Mouse (Mus musculus) embryonic stem cell, embryonic (primary cell): ENCODE measurements around the gene Pla2g16.

Source experiments
- CTCF ChIA-PET, 4 experiments: fragments of 300-600 bp in 2 of 4; fragments of 350-600 bp in 2 of 4; sonication (Branson Sonifier 250); formaldehyde crosslinking; loops; one replicate each; lab custom pipeline; 2022; ENCODE audit warnings: inconsistent platforms in 2 of 4; lab: Charles Lee
- POLR2A ChIA-PET, 4 experiments: fragments of 300-600 bp in 2 of 4; fragments of 350-600 bp in 2 of 4; sonication (Branson Sonifier 250); formaldehyde crosslinking; loops; one replicate each; lab custom pipeline; 2022; ENCODE audit warnings: antibody characterized with exemption in 4 of 4, inconsistent platforms in 1 of 4; lab: Charles Lee

Pla2g16 gene

GRCm38 (mm10) chr19:7617085-7617484 lies 59.8 kb downstream of the Pla2g16 start:
- POLR2A ChIA-PET: interaction anchor here in 3 of 4 experiments (0.7 to 3.9 kb wide), 7 partner anchors 9 to 85 kb away, joined by 3 to 29 read pairs (median 6); partner anchors contain the start of genes Lgals12 (in 3 of the 3) and Pla2g16 (in 1 of the 3)
- CTCF ChIA-PET: interaction anchor here (0.8 to 3.0 kb wide), 30 partner anchors 8 to 1065 kb away, joined by 3 to 26 read pairs (median 6); partner anchors contain the start of genes Lgals12 (in 2 of the 4) and Pla2g16 (in 2 of the 4)

DNA sequence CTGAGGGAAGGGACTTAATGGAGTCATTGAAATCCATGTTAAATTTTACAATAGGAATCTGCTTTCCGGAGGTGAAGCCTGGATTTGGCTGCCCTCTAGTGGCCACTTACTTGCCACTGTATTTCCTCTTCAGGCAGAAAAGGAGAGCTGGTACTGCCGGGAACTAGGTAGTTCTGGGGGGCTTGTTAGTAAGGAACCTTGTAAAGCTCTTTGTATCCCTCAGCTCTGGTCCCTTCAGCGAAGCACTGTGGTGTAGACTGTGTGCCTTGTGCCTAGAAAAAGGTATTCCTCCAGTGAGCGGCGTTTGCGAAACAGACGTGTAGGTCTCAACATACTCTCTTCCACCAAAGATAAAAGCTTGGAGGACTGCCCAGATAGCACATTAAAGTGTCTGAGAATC lies 60.4 kb downstream of the Pla2g16 start:
- ChIA-PET CTCF (interaction anchor here (0.5 to 3.0 kb wide), 90 partner anchors 8 to 1087 kb away, joined by 3 to 26 read pairs (median 4); partner anchors contain the start of genes Lgals12 (in 4 of the 4), Pla2g16 (in 2 of the 4) and Naa40 (in 1 of the 4)), POLR2A (interaction anchor here (0.6 to 3.9 kb wide), 14 partner anchors 10 to 1108 kb away, joined by 3 to 29 read pairs (median 5); partner anchors contain the start of genes Lgals12 (in 3 of the 4), Pla2g16 (in 1 of the 4) and Rtn3 (in 1 of the 4))

DNA sequence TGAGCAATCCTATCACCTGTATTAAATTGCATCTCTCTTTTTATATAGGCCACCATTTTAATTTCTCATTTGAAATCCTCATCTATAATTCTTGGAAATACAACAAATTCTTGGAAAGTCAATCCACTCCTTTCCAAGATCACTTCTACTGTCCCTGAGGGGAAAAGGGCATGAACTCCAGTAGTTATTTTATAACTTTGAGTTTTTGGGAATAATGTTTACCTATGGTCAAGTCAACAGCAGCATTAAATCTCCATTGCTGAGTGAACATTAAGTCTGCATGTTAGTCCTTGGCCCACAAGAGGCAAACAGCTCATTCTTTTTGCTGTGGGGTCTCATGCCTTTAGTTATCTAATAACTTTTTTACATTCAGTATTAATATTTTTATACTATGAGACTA lies 75.8 kb downstream of the Pla2g16 start:
- CTCF ChIA-PET: no interaction called here
- POLR2A ChIA-PET: interaction anchor here in 1 of 4 experiments (0.7 kb wide), 1 partner anchor 54 kb away, joined by 4 read pairs; no protein-coding TSS in a partner anchor

DNA sequence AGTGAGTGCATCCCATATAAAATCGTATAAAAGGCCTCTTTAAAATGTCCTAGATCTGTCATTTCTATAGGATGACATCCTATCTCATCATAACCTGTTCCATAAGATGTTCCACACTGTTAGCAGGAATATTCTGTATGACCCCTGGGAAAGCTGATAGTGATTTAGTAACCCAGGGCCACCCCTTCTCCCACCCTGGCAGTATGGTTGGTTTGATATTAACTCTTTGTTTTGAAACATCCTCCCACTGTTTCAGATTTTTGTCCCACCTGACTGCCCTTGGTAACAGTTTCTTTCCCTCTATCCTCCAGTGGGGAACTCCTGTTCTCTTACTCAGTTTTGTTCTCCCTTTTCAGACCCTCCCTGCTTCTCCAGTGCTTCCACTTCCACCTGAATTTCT lies 76.5 kb downstream of the Pla2g16 start:
- POLR2A ChIA-PET: no interaction called here
- CTCF ChIA-PET: interaction anchor here in 2 of 4 experiments (0.6 to 2.5 kb wide), 2 partner anchors 16 to 1288 kb away, joined by 5 to 8 read pairs; no protein-coding TSS in a partner anchor
